Mouse (Mus musculus) midbrain, embryonic 14.5 days (tissue): ENCODE results near the gene Tspan7. TPM values are rescaled to one million over a fixed set of nuclear protein-coding genes. Genes with fewer than 3 reads are reported as not detected.
A peak's percentile ranks its signal among the peaks of the same experiment; 100 is the strongest.

Experiments used
- ATAC-seq: fragments of 200-750 bp; cut with Nextera tagmentation; 2 replicates; pipeline ENCODE4 v1.8.0; 2017; ENCODE audit warnings: moderate number of reproducible peaks, moderate library complexity; ENCODE audit not compliant: low FRiP score, low TSS enrichment
- DNase-seq: peaks from one replicate; pipeline ENCODE4 v3.0.0-alpha.2; 2015
- H3K27ac ChIP-seq: fragments of 300-500 bp; sonication (generic); replicated peaks from 2 replicates; pipeline ENCODE4 v1.5.1; 2014; ENCODE audit warnings: mild to moderate bottlenecking, low read depth, low read length, moderate library complexity
- H3K27me3 ChIP-seq: fragments of 300-500 bp; sonication (generic); 2 replicates; pipeline ENCODE4 v1.6.1; 2014; ENCODE audit warnings: low read length, control low read depth, mixed read lengths; ENCODE audit not compliant: control insufficient read depth, insufficient read depth
- H3K36me3 ChIP-seq: fragments of 300-500 bp; sonication (generic); 2 replicates; pipeline ENCODE4 v1.6.1; 2014; ENCODE audit warnings: low read length, control low read depth; ENCODE audit not compliant: control insufficient read depth, insufficient read depth
- H3K4me1 ChIP-seq: fragments of 300-500 bp; sonication (generic); 2 replicates; pipeline ENCODE4 v1.6.1; 2014; ENCODE audit warnings: mild to moderate bottlenecking, antibody characterized with exemption, low read length, control low read depth; ENCODE audit not compliant: control insufficient read depth, insufficient read depth
- H3K4me2 ChIP-seq: fragments of 300-500 bp; sonication (generic); 2 replicates; pipeline ENCODE4 v1.6.1; 2014; ENCODE audit warnings: mild to moderate bottlenecking, low read length, moderate library complexity
- H3K4me3 ChIP-seq: fragments of 300-500 bp; sonication (generic); replicated peaks from 2 replicates; pipeline ENCODE4 v1.5.1; 2014; ENCODE audit warnings: low read depth, low read length
- H3K9ac ChIP-seq: fragments of 300-500 bp; sonication (generic); replicated peaks from 2 replicates; pipeline ENCODE4 v1.6.1; 2014; ENCODE audit warnings: mild to moderate bottlenecking, low read length, moderate library complexity
- H3K9me3 ChIP-seq: fragments of 300-500 bp; sonication (generic); 2 replicates; pipeline ENCODE4 v1.6.1; 2016; ENCODE audit warnings: low read length, control low read depth, mixed read lengths; ENCODE audit not compliant: control insufficient read depth
- WGBS: fragments of 180-500 bp; shearing (Covaris S2); extraction: QIAGEN DNeasy Blood & Tissue Kit; methylation state at CpG from one replicate; pipeline ENCODE4 v1.1.7; 2014; 5-methylcytosine and 5-hydroxymethylcytosine counted together
- polyA plus RNA-seq: library from polyadenylated mRNA; unstranded; fragments of >200 nt; fragmentation: Nextera tagmentation; extraction: Ambion mirVana; gene quantifications from 2 replicates; pipeline ENCODE4 v1.2.1, GENCODE M21; 2014

The Tspan7 gene
- polyA plus RNA-seq, 1 experiment from 2014 or later = 332 TPM

GRCm38 (mm10) chrX:10535450-10535849 is 50.5 kb downstream of the Tspan7 start:
- H3K9ac ChIP-seq = no peak overlapping the region
- H3K4me1 ChIP-seq = no peaks in the 10 kb centered on the region
- DNase-seq (peak; percentile 39), ATAC-seq (no peak)
- H3K27ac ChIP-seq = no peak overlapping the region
- H3K4me2 ChIP-seq = no peak overlapping the region
- no peaks in the 10 kb centered on the region for H3K36me3 ChIP-seq
- no peak overlapping the region for H3K4me3 ChIP-seq
- no peaks in the 10 kb centered on the region for H3K9me3 ChIP-seq
- H3K27me3 ChIP-seq = no peaks in the 10 kb centered on the region
- WGBS = 7% methylated on average over 2 of the region's 2 CpGs

- DNase-seq = no peak
- Histone ChIP-seq H3K4me2 (no peak overlapping the region), H3K9me3 (no peaks in the 10 kb centered on the region), H3K4me1 (no peaks in the 10 kb centered on the region), H3K27ac (no peak overlapping the region), H3K36me3 (no peaks in the 10 kb centered on the region), H3K27me3 (no peaks in the 10 kb centered on the region), H3K4me3 (no peak overlapping the region), H3K9ac (no peak overlapping the region)
- ATAC-seq = no peak
- WGBS = 85% methylated on average over 2 of the region's 2 CpGs
Measured at GRCm38 (mm10) chrX:10539009-10539408, 54.1 kb downstream of the Tspan7 start.

GRCm38 (mm10) chrX:10539482-10540166 is 54.7 kb downstream of the Tspan7 start:
- Histone ChIP-seq H3K4me1 (no peaks in the 10 kb centered on the region), H3K9ac (no peak overlapping the region), H3K9me3 (no peaks in the 10 kb centered on the region), H3K27me3 (no peaks in the 10 kb centered on the region), H3K27ac (no peak overlapping the region), H3K36me3 (no peaks in the 10 kb centered on the region), H3K4me3 (no peak overlapping the region), H3K4me2 (no peak overlapping the region)
- DNase-seq (peak; percentile 34), ATAC-seq (no peak)
- WGBS = 56% methylated on average over 6 of the region's 6 CpGs

- H3K4me1 ChIP-seq = no peaks in the 10 kb centered on the region
- DNase-seq (no peak), ATAC-seq (no peak)
- no peaks in the 10 kb centered on the region for H3K36me3 ChIP-seq
- H3K4me2 ChIP-seq = no peak overlapping the region
- H3K27ac ChIP-seq = no peak overlapping the region
- no peak overlapping the region for H3K4me3 ChIP-seq
- WGBS = 89% methylated on average over 3 of the region's 3 CpGs
- H3K27me3 ChIP-seq = no peaks in the 10 kb centered on the region
- no peaks in the 10 kb centered on the region for H3K9me3 ChIP-seq
- H3K9ac ChIP-seq = no peak overlapping the region
Measured at GRCm38 (mm10) chrX:10546840-10547239, 61.9 kb downstream of the Tspan7 start.

GRCm38 (mm10) chrX:10549708-10550107 is 64.8 kb downstream of the Tspan7 start:
- H3K27ac ChIP-seq = no peak overlapping the region
- no peaks in the 10 kb centered on the region for H3K4me1 ChIP-seq
- DNase-seq (no peak), ATAC-seq (no peak)
- no peaks in the 10 kb centered on the region for H3K9me3 ChIP-seq
- H3K9ac ChIP-seq = no peak overlapping the region
- H3K27me3 ChIP-seq = no peaks in the 10 kb centered on the region
- H3K36me3 ChIP-seq = no peaks in the 10 kb centered on the region
- 77% methylated on average over 3 of the region's 3 CpGs for WGBS
- no peak overlapping the region for H3K4me3 ChIP-seq
- H3K4me2 ChIP-seq = no peak overlapping the region

GRCm38 (mm10) chrX:10556899-10557298 is 71.9 kb downstream of the Tspan7 start:
- no peak overlapping the region for H3K4me3 ChIP-seq
- no peak for ATAC-seq
- H3K36me3 ChIP-seq = no peaks in the 10 kb centered on the region
- no peak overlapping the region for H3K27ac ChIP-seq
- H3K9me3 ChIP-seq = no peaks in the 10 kb centered on the region
- H3K9ac ChIP-seq = no peak overlapping the region
- no peaks in the 10 kb centered on the region for H3K27me3 ChIP-seq
- no peaks in the 10 kb centered on the region for H3K4me1 ChIP-seq
- no peak for DNase-seq
- no peak overlapping the region for H3K4me2 ChIP-seq
- WGBS = 92% methylated on average over 3 of the region's 3 CpGs

- DNase-seq (no peak), ATAC-seq (no peak)
- no peaks in the 10 kb centered on the region for H3K4me1 ChIP-seq
- 68% methylated on average over 5 of the region's 5 CpGs for WGBS
- H3K4me3 ChIP-seq = no peak overlapping the region
- H3K9me3 ChIP-seq = no peaks in the 10 kb centered on the region
- no peaks in the 10 kb centered on the region for H3K27me3 ChIP-seq
- no peak overlapping the region for H3K9ac ChIP-seq
- no peak overlapping the region for H3K4me2 ChIP-seq
- no peak overlapping the region for H3K27ac ChIP-seq
- no peaks in the 10 kb centered on the region for H3K36me3 ChIP-seq
Measured at GRCm38 (mm10) chrX:10557596-10557995, 72.6 kb downstream of the Tspan7 start.

- H3K4me1 ChIP-seq = no peaks in the 10 kb centered on the region
- no peak overlapping the region for H3K27ac ChIP-seq
- DNase-seq (no peak), ATAC-seq (no peak)
- H3K9ac ChIP-seq = no peak overlapping the region
- H3K9me3 ChIP-seq = no peaks in the 10 kb centered on the region
- H3K4me2 ChIP-seq = no peak overlapping the region
- H3K4me3 ChIP-seq = no peak overlapping the region
- whole genome bisulfite sequencing = 76% methylated on average over 2 of the region's 2 CpGs
- no peaks in the 10 kb centered on the region for H3K36me3 ChIP-seq
- no peaks in the 10 kb centered on the region for H3K27me3 ChIP-seq
Measured at GRCm38 (mm10) chrX:10558625-10559024, 73.7 kb downstream of the Tspan7 start.

- H3K36me3 ChIP-seq = no peaks in the 10 kb centered on the region
- H3K9me3 ChIP-seq = no peaks in the 10 kb centered on the region
- H3K27ac ChIP-seq = no peak overlapping the region
- no peak overlapping the region for H3K9ac ChIP-seq
- no peak overlapping the region for H3K4me3 ChIP-seq
- no peak overlapping the region for H3K4me2 ChIP-seq
- H3K27me3 ChIP-seq = no peaks in the 10 kb centered on the region
- H3K4me1 ChIP-seq = no peaks in the 10 kb centered on the region
- ATAC-seq (no peak), DNase-seq (no peak)
- WGBS = 82% methylated on average over 3 of the region's 3 CpGs
Measured at GRCm38 (mm10) chrX:10565811-10566210, 80.9 kb downstream of the Tspan7 start.
